Mouse (Mus musculus) intestine, postnatal 0 days (tissue): ENCODE results near the gene Cacnb2. TPM values are rescaled to one million over a fixed set of nuclear protein-coding genes. Genes with fewer than 3 reads are reported as not detected.

Experiments used
- ATAC-seq: fragments of 200-750 bp; cut with Nextera tagmentation; 2 replicates; pipeline ENCODE4 v1.8.0; 2017; ENCODE audit warnings: mild to moderate bottlenecking, moderate TSS enrichment, moderate library complexity
- H3K27ac ChIP-seq: fragments of 300-500 bp; sonication (generic); 2 replicates; pipeline ENCODE4 v1.5.1; 2014; ENCODE audit warnings: mild to moderate bottlenecking, low read depth, low read length, moderate library complexity
- H3K27me3 ChIP-seq: fragments of 300-500 bp; sonication (generic); replicated peaks from 2 replicates; pipeline ENCODE4 v1.6.1; 2014; ENCODE audit warnings: low read length, mixed read lengths; ENCODE audit not compliant: control insufficient read depth, insufficient read depth
- H3K36me3 ChIP-seq: fragments of 300-500 bp; sonication (generic); 2 replicates; pipeline ENCODE4 v1.6.1; 2014; ENCODE audit warnings: mild to moderate bottlenecking, moderate library complexity; ENCODE audit not compliant: control insufficient read depth, insufficient read depth
- H3K4me1 ChIP-seq: fragments of 300-500 bp; sonication (generic); replicated peaks from 2 replicates; pipeline ENCODE4 v1.6.1; 2014; ENCODE audit warnings: antibody characterized with exemption, low read length, mixed read lengths; ENCODE audit not compliant: control insufficient read depth, insufficient read depth
- H3K4me2 ChIP-seq: fragments of 300-500 bp; sonication (generic); replicated peaks from 2 replicates; pipeline ENCODE4 v1.6.1; 2014; ENCODE audit warnings: low read depth, mild to moderate bottlenecking, moderate library complexity
- H3K4me3 ChIP-seq: fragments of 300-500 bp; sonication (generic); 2 replicates; pipeline ENCODE4 v1.5.1; 2014; ENCODE audit warnings: low read depth, low read length
- H3K9ac ChIP-seq: fragments of 300-500 bp; sonication (generic); 2 replicates; pipeline ENCODE4 v1.6.1; 2014; ENCODE audit warnings: mild to moderate bottlenecking, low read depth, low read length
- H3K9me3 ChIP-seq: fragments of 300-500 bp; sonication (generic); 2 replicates; pipeline ENCODE4 v1.6.1; 2016; ENCODE audit warnings: mixed run types; ENCODE audit not compliant: control insufficient read depth
- CTCF ChIP-seq: sonication (generic); IDR thresholded peaks from 2 replicates; pipeline ENCODE4 v1.5.1; 2016; ENCODE audit warnings: low read depth, mild to moderate bottlenecking, control low read depth, antibody characterized with exemption, moderate library complexity
- WGBS: fragments of 180-500 bp; shearing (Covaris S2); extraction: QIAGEN DNeasy Blood & Tissue Kit; methylation state at CpG from one replicate; pipeline ENCODE4 v1.1.7; 2014; 5-methylcytosine and 5-hydroxymethylcytosine counted together
- polyA plus RNA-seq: library from polyadenylated mRNA; unstranded; fragments of >200 nt; fragmentation: Nextera tagmentation; extraction: Ambion mirVana; gene quantifications from 2 replicates; pipeline ENCODE4 v1.2.1, GENCODE M21; 2015

Gene Cacnb2
- polyA plus RNA-seq, 1 experiment from 2014 or later, result 0.99 TPM

DNA sequence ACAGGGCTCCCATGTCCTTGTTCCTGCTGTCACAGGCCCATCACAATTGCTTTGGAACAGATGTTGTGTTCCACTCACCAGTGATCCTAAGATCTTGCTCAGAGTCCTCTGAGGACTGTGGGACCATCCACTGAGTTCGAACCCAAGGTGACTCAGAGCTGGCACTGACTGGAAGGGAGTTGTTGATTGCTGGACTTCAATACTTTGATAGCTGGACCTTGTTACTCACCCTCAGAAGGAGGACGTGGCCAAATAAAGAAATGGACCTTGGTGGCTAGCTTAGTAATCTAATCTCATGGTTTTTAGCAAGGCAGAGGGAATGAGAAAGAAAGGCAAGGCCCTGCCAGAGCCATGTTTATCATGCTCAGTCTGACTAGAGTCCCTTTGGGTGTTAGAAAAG lies 218.1 kb downstream of the Cacnb2 start:
- no peaks in the 10 kb centered on the region for H3K36me3 ChIP-seq
- no peak for ATAC-seq
- H3K4me3 ChIP-seq, result no peak overlapping the region
- TF ChIP-seq CTCF, result no peak
- no peaks in the 10 kb centered on the region for H3K27me3 ChIP-seq
- H3K4me1 ChIP-seq, result no peaks in the 10 kb centered on the region
- no peak overlapping the region for H3K9ac ChIP-seq
- no peaks in the 10 kb centered on the region for H3K9me3 ChIP-seq
- 78% methylated on average over 2 of the region's 2 CpGs for WGBS
- H3K4me2 ChIP-seq, result no peak overlapping the region
- H3K27ac ChIP-seq, result no peak overlapping the region

DNA sequence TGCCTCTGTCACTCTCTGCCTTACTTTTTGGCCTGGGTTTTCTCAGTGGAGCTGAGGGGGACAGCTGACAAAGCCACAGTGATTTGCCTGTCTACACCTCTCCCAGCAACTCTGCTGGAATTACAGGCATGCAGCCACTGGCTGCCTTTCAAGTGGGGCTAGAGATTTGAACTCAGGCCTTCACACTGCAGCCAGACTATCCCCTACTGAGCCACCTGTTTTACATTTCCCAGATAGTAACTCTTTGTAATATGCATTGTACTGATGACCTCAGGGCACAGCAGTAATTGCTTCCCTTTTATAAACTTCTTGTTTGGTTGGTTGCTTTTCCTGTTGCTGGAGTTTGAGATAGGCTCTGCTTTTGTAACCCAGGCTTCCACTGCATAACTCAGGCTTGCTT lies 220.2 kb downstream of the Cacnb2 start:
- Histone ChIP-seq H3K4me3 (no peak overlapping the region), H3K27ac (no peak overlapping the region), H3K9me3 (no peaks in the 10 kb centered on the region), H3K9ac (no peak overlapping the region), H3K27me3 (no peaks in the 10 kb centered on the region), H3K4me1 (no peaks in the 10 kb centered on the region), H3K4me2 (no peak overlapping the region), H3K36me3 (no peaks in the 10 kb centered on the region)
- no peak for ATAC-seq
- no peak for TF ChIP-seq CTCF

DNA sequence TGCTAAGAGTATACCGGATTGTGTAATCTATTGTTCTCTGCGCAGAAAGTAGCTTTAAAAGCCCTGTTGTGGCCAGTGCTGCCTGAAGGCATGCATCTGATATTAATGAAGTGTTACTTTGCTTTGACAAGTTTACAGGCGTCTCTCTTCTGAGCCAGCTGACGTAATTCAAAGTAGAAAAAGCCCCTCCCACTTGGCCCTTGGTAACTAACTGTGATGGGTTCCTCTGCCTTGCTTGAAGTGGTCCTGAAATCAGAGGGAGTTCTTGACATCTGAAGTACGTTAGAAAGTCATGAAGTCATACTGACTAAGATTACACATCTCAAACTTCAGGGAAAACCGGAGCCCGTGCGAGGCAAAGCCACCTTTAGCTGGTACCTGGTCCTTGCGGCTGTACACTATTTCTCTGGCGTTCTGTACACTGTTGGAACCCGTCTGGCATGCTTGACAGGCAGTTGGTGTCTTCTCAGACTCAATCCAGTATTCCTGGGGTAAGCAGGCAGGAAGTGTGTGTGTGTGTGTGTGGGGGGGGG lies 221.0 kb downstream of the Cacnb2 start:
- Histone ChIP-seq H3K4me3 (no peak overlapping the region), H3K27me3 (no peaks in the 10 kb centered on the region), H3K36me3 (no peaks in the 10 kb centered on the region), H3K4me2 (no peak overlapping the region), H3K27ac (no peak overlapping the region), H3K4me1 (no peaks in the 10 kb centered on the region), H3K9me3 (no peaks in the 10 kb centered on the region), H3K9ac (no peak overlapping the region)
- ATAC-seq, result no peak
- WGBS, result 50% methylated on average over 11 of the region's 11 CpGs
- no peak for TF ChIP-seq CTCF

DNA sequence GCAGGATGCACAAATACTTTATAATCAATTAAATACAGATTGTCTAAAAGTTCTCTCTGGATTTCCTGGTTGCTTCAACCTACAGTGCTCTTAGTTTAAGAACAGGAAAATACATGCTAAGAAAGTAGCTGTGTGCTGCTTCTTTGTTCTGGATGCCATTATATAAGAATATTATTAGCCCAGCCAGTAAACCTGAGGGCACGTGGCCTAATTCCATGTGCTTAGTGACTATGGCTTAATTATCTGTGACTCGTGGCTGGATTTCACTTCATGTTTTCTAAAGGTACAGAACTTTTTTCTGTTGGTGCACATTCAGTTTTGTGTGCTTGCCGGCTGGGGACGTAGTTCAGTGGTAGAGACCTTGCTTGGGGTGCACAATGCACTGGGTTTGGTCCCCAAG lies 222.3 kb downstream of the Cacnb2 start:
- no peak overlapping the region for H3K9ac ChIP-seq
- H3K27me3 ChIP-seq, result no peaks in the 10 kb centered on the region
- 82% methylated on average over 4 of the region's 4 CpGs for WGBS
- no peak overlapping the region for H3K4me2 ChIP-seq
- H3K27ac ChIP-seq, result no peak overlapping the region
- no peaks in the 10 kb centered on the region for H3K4me1 ChIP-seq
- no peaks in the 10 kb centered on the region for H3K9me3 ChIP-seq
- H3K4me3 ChIP-seq, result no peak overlapping the region
- ATAC-seq, result no peak
- no peak for TF ChIP-seq CTCF
- no peaks in the 10 kb centered on the region for H3K36me3 ChIP-seq

DNA sequence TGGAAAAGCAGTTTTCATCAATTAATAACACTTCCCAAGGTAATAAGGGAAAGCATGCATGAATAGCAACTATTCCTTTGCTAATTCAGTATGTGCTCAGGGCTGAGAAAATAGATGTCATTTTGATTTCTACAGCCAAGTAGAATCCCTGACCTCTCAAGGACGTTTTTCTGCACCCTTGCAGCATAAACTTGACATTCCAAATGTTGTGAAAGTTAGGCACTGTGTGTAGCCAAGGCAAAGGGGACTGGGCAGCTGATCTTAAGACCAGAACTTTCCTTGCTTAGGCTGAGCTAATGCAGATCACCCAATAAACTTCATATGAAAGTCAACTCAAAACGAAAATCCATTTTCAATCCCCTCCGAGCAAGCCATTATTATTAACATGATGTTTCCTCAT lies 226.6 kb downstream of the Cacnb2 start:
- Histone ChIP-seq H3K9me3 (no peaks in the 10 kb centered on the region), H3K9ac (no peak overlapping the region), H3K4me1 (no peaks in the 10 kb centered on the region), H3K4me3 (no peak overlapping the region), H3K27ac (no peak overlapping the region), H3K4me2 (no peak overlapping the region), H3K36me3 (no peaks in the 10 kb centered on the region), H3K27me3 (no peaks in the 10 kb centered on the region)
- ATAC-seq, result no peak
- 62% methylated on average over 3 of the region's 3 CpGs for WGBS
- no peak for TF ChIP-seq CTCF

DNA sequence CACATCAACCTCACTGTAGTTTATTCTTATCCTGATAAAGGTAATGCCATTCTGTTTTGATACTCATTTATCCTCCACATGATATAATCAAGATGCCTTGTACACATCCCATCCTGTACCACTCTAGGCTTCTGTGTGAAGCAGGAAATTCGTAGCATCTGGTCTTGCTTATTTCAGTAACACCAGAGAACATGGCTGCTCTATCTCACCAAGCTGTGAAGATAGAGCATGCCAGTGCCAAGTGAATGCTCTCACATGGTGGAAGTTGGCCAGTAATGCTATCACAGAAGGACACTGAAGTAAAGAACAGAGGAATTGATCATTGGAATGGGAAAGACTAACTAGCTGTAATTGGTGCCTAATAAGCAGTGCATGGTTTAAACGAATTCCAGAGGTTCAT lies 228.4 kb downstream of the Cacnb2 start:
- TF ChIP-seq CTCF, result no peak
- H3K4me1 ChIP-seq, result no peaks in the 10 kb centered on the region
- H3K4me2 ChIP-seq, result no peak overlapping the region
- WGBS, result 70% methylated on average over 2 of the region's 2 CpGs
- no peak overlapping the region for H3K9ac ChIP-seq
- no peaks in the 10 kb centered on the region for H3K9me3 ChIP-seq
- H3K36me3 ChIP-seq, result no peaks in the 10 kb centered on the region
- H3K4me3 ChIP-seq, result no peak overlapping the region
- ATAC-seq, result no peak
- H3K27ac ChIP-seq, result no peak overlapping the region
- no peaks in the 10 kb centered on the region for H3K27me3 ChIP-seq
